Mouse (Mus musculus) MEL (cell line): ENCODE data around the gene Spp2. TPM values are rescaled to one million over a fixed set of nuclear protein-coding genes. Genes with fewer than 3 reads are reported as not detected.

Experiments used
- DNase-seq: peaks from one replicate; pipeline ENCODE4 v3.0.0; 2011; ENCODE audit warnings: low read depth, low spot score
- H3K27ac ChIP-seq: 2 replicates; pipeline ENCODE4 v1.5.1; 2012; ENCODE audit warnings: low read depth, mild to moderate bottlenecking, control low read depth, low read length, moderate library complexity; ENCODE audit not compliant: control insufficient read depth
- H3K27me3 ChIP-seq, 2 experiments: fragments of 150-350 bp in 1 of 2; sonication (generic) in 1 of 2; 2 replicates each; pipeline ENCODE4 v1.6.1; 2012; ENCODE audit warnings: low read length in 2 of 2, mild to moderate bottlenecking in 2 of 2, improper control_type of control experiment in 1 of 2, moderate library complexity in 1 of 2; ENCODE audit not compliant: insufficient read depth in 2 of 2, control insufficient read depth in 1 of 2
- H3K36me3 ChIP-seq, 2 experiments: 2 replicates each; pipeline ENCODE4 v1.6.1; 2012 to 2014; ENCODE audit warnings: low read length in 2 of 2, improper control_type of control experiment in 1 of 2, inconsistent platforms in 1 of 2, mild to moderate bottlenecking in 1 of 2; ENCODE audit not compliant: insufficient read depth in 2 of 2, control insufficient read depth in 1 of 2
- H3K4me1 ChIP-seq, 2 experiments: fragments of 150-350 bp in 1 of 2; sonication (generic) in 1 of 2; 2 replicates each; pipeline ENCODE4 v1.6.1; 2012; ENCODE audit warnings: low read length in 2 of 2, improper control_type of control experiment in 1 of 2, mild to moderate bottlenecking in 1 of 2; ENCODE audit not compliant: insufficient read depth in 2 of 2, control insufficient read depth in 1 of 2
- H3K4me3 ChIP-seq, 2 experiments: fragments of 150-350 bp in 1 of 2; sonication (generic) in 1 of 2; 2 replicates each; pipeline ENCODE4 v1.5.1; 2012; ENCODE audit warnings: low read depth in 2 of 2, low read length in 2 of 2, mild to moderate bottlenecking in 2 of 2, moderate library complexity in 2 of 2, control low read depth in 1 of 2, improper control_type of control experiment in 1 of 2; ENCODE audit not compliant: control insufficient read depth in 1 of 2, insufficient read depth in 1 of 2
- H3K79me2 ChIP-seq: 2 replicates; pipeline ENCODE4 v1.6.1; 2012; ENCODE audit warnings: mild to moderate bottlenecking, low read length, moderate library complexity; ENCODE audit not compliant: control insufficient read depth, poor library complexity, insufficient read depth
- H3K9ac ChIP-seq: 2 replicates; pipeline ENCODE4 v1.6.1; 2012; ENCODE audit warnings: low read depth, mild to moderate bottlenecking, control low read depth, low read length, moderate library complexity; ENCODE audit not compliant: control insufficient read depth, poor library complexity, severe bottlenecking
- H3K9me3 ChIP-seq: fragments of 150-350 bp; sonication (generic); replicated peaks from 2 replicates; pipeline ENCODE4 v1.6.1; 2012; ENCODE audit warnings: mild to moderate bottlenecking, low read length, improper control_type of control experiment, moderate library complexity; ENCODE audit not compliant: insufficient read depth
- CHD1 ChIP-seq: IDR thresholded peaks from 2 replicates; pipeline ENCODE4 v1.6.1; 2012; ENCODE audit warnings: low read depth, mild to moderate bottlenecking, inconsistent platforms, low read length, improper control_type of control experiment
- CHD2 ChIP-seq: IDR thresholded peaks from 2 replicates; pipeline ENCODE4 v1.6.1; 2011; ENCODE audit warnings: low read length, improper control_type of control experiment
- E2F4 ChIP-seq: IDR thresholded peaks from 2 replicates; pipeline ENCODE4 v1.6.1; 2011; ENCODE audit warnings: low read depth, low read length, improper control_type of control experiment, borderline replicate concordance
- EP300 ChIP-seq, 2 experiments: IDR thresholded peaks; 2 replicates each; pipeline ENCODE4 v1.6.1; 2011; ENCODE audit warnings: improper control_type of control experiment in 2 of 2, low read length in 2 of 2, low read depth in 1 of 2, mild to moderate bottlenecking in 1 of 2
- ETS1 ChIP-seq: IDR thresholded peaks from 2 replicates; pipeline ENCODE4 v1.6.1; 2012; ENCODE audit warnings: low read depth, mild to moderate bottlenecking, inconsistent platforms, low read length, improper control_type of control experiment, moderate library complexity
- KAT2A ChIP-seq: conservative IDR thresholded peaks from 2 replicates; pipeline ENCODE4 v1.6.1; 2012; ENCODE audit warnings: low read depth, low read length, improper control_type of control experiment, inconsistent platforms
- MAX ChIP-seq: IDR thresholded peaks from 2 replicates; pipeline ENCODE4 v1.6.1; 2011; ENCODE audit warnings: low read length, improper control_type of control experiment
- MAZ ChIP-seq: IDR thresholded peaks from 2 replicates; pipeline ENCODE4 v1.6.1; 2012; ENCODE audit warnings: low read depth, mild to moderate bottlenecking, inconsistent platforms, low read length, improper control_type of control experiment
- MEF2A ChIP-seq: IDR thresholded peaks from 2 replicates; pipeline ENCODE4 v1.6.1; 2014; ENCODE audit warnings: low read depth, mild to moderate bottlenecking, inconsistent platforms, low read length, improper control_type of control experiment; ENCODE audit not compliant: poor library complexity, insufficient replicate concordance, severe bottlenecking; ENCODE audit errors: extremely low read depth
- MXI1 ChIP-seq: IDR thresholded peaks from 2 replicates; pipeline ENCODE4 v1.6.1; 2011; ENCODE audit warnings: mild to moderate bottlenecking, low read depth, low read length, improper control_type of control experiment
- MYC ChIP-seq: IDR thresholded peaks from 2 replicates; pipeline ENCODE4 v1.6.1; 2011; ENCODE audit warnings: low read depth, mild to moderate bottlenecking, low read length, improper control_type of control experiment, moderate library complexity
- NELFE ChIP-seq: IDR thresholded peaks from 2 replicates; pipeline ENCODE4 v1.6.1; 2011; ENCODE audit warnings: low read depth, low read length, improper control_type of control experiment
- NRF1 ChIP-seq: IDR thresholded peaks from 2 replicates; pipeline ENCODE4 v1.6.1; 2014; ENCODE audit warnings: low read depth, mild to moderate bottlenecking, inconsistent platforms, low read length, improper control_type of control experiment, moderate library complexity; ENCODE audit not compliant: poor library complexity, insufficient read depth, severe bottlenecking
- POLR2A ChIP-seq, 2 experiments: IDR thresholded peaks; 2 replicates each; pipeline ENCODE4 v1.6.1; 2011 to 2012; ENCODE audit warnings: low read length in 2 of 2, mild to moderate bottlenecking in 2 of 2, control low read depth in 1 of 2, improper control_type of control experiment in 1 of 2, low read depth in 1 of 2, moderate library complexity in 1 of 2; ENCODE audit not compliant: control insufficient read depth in 1 of 2, insufficient read depth in 1 of 2, poor library complexity in 1 of 2
- POLR2AphosphoS2 ChIP-seq: IDR thresholded peaks from 2 replicates; pipeline ENCODE4 v1.6.1; 2011; ENCODE audit warnings: low read length, improper control_type of control experiment
- POLR2AphosphoS5 ChIP-seq: IDR thresholded peaks from 2 replicates; pipeline ENCODE4 v1.6.1; 2012; ENCODE audit warnings: low read depth, borderline replicate concordance, mild to moderate bottlenecking, inconsistent platforms, low read length, moderate library complexity, mixed read lengths
- RAD21 ChIP-seq: IDR thresholded peaks from 2 replicates; pipeline ENCODE4 v1.6.1; 2011; ENCODE audit warnings: mild to moderate bottlenecking, low read depth, low read length, improper control_type of control experiment
- RCOR1 ChIP-seq: IDR thresholded peaks from 2 replicates; pipeline ENCODE4 v1.6.1; 2012; ENCODE audit warnings: low read depth, mild to moderate bottlenecking, inconsistent platforms, low read length, improper control_type of control experiment
- TCF12 ChIP-seq: IDR thresholded peaks from 2 replicates; pipeline ENCODE4 v1.6.1; 2014; ENCODE audit warnings: low read depth, mild to moderate bottlenecking, inconsistent platforms, low read length, improper control_type of control experiment, moderate library complexity
- UBTF ChIP-seq: IDR thresholded peaks from 2 replicates; pipeline ENCODE4 v1.6.1; 2012; ENCODE audit warnings: low read depth, mild to moderate bottlenecking, inconsistent platforms, low read length, improper control_type of control experiment, moderate library complexity, borderline replicate concordance; ENCODE audit not compliant: insufficient read depth
- USF1 ChIP-seq: IDR thresholded peaks from 2 replicates; pipeline ENCODE4 v1.6.1; 2014; ENCODE audit warnings: low read depth, mild to moderate bottlenecking, inconsistent platforms, low read length, improper control_type of control experiment, moderate library complexity
- USF2 ChIP-seq, 2 experiments: IDR thresholded peaks; 2 replicates each; pipeline ENCODE4 v1.6.1; 2011 to 2012; ENCODE audit warnings: improper control_type of control experiment in 2 of 2, low read length in 2 of 2, borderline replicate concordance in 1 of 2, inconsistent platforms in 1 of 2, low read depth in 1 of 2, mild to moderate bottlenecking in 1 of 2; ENCODE audit not compliant: insufficient read depth in 1 of 2
- ZKSCAN1 ChIP-seq: IDR thresholded peaks from 2 replicates; pipeline ENCODE4 v1.6.1; 2012; ENCODE audit warnings: low read depth, mild to moderate bottlenecking, inconsistent platforms, low read length, improper control_type of control experiment, moderate library complexity
- polyA plus RNA-seq, 2 experiments: library from polyadenylated mRNA; stranded (reverse) in 1 of 2; unstranded in 1 of 2; fragments of >175 nt in 1 of 2; fragments of >200 nt in 1 of 2; gene quantifications; 2 replicates each; pipeline versions ENCODE4 v1.2.1 to v1.2.4; 2012; ENCODE audit warnings: low replicate concordance in 2 of 2, low read depth in 1 of 2; ENCODE audit not compliant: insufficient read length in 2 of 2, insufficient read depth in 1 of 2, missing spikeins in 1 of 2
- total RNA-seq: library from RNA; depleted of rRNA; stranded (reverse); fragments of 300-350 nt; gene quantifications from 2 replicates; pipeline ENCODE4 v1.2.3, GENCODE M21; 2012

Gene Spp2
- total and polyA plus RNA-seq, 3 experiments = not detected

GRCm38 (mm10) chr1:88361085-88361484 is 45.7 kb upstream of the Spp2 start:
- Histone ChIP-seq H3K9ac (no peak overlapping the region), H3K4me3 (no peak overlapping the region), H3K79me2 (no peaks in the 10 kb centered on the region), H3K36me3 (no peaks in the 10 kb centered on the region), H3K27ac (no peak overlapping the region), H3K4me1 (no peaks in the 10 kb centered on the region), H3K9me3 (no peaks in the 10 kb centered on the region), H3K27me3 (no peaks in the 10 kb centered on the region)
- no peak for DNase-seq
- TF ChIP-seq MAX (no peak), RAD21 (no peak), CHD2 (no peak), MEF2A (no peak), UBTF (no peak), ETS1 (no peak), RCOR1 (no peak), CHD1 (no peak), MYC (no peak), ZKSCAN1 (no peak), NRF1 (no peak), MXI1 (no peak), NELFE (no peak), KAT2A (no peak), MAZ (no peak), TCF12 (no peak), POLR2AphosphoS5 (no peak), E2F4 (no peak), POLR2A (IDR thresholded peaks at IDR 0.05; ENCODE audit: control insufficient read depth in 1 of 2, insufficient read depth in 1 of 2, low read depth in 1 of 2, low read length in 2 of 2, poor library complexity in 1 of 2) (no peak)

GRCm38 (mm10) chr1:88366881-88367644 is 39.7 kb upstream of the Spp2 start:
- H3K36me3 ChIP-seq = no peaks in the 10 kb centered on the region
- H3K79me2 ChIP-seq = no peaks in the 10 kb centered on the region
- no peak overlapping the region for H3K4me3 ChIP-seq
- no peaks in the 10 kb centered on the region for H3K27me3 ChIP-seq
- no peaks in the 10 kb centered on the region for H3K9me3 ChIP-seq
- no peak for DNase-seq
- H3K4me1 ChIP-seq = no peaks in the 10 kb centered on the region
- TF ChIP-seq TCF12 = no peak
- TF ChIP-seq POLR2AphosphoS2 = no peak
- TF ChIP-seq MAZ = no peak
- no peak for TF ChIP-seq EP300 (IDR thresholded peaks at IDR 0.05; ENCODE audit: low read depth in 1 of 2, low read length in 2 of 2)
- TF ChIP-seq CHD1 = no peak
- no peak for TF ChIP-seq USF2 (IDR thresholded peaks at IDR 0.05; ENCODE audit: borderline replicate concordance in 1 of 2, insufficient read depth in 1 of 2, low read depth in 1 of 2, low read length in 2 of 2)
- TF ChIP-seq MEF2A = no peak
- TF ChIP-seq USF1 = no peak
- no peak for TF ChIP-seq MXI1
- no peak overlapping the region for H3K27ac ChIP-seq
- no peak overlapping the region for H3K9ac ChIP-seq
